Mouse (Mus musculus): ENCODE measurements around the gene Herc4.

Herc4 gene

GRCm38 (mm10) chr10:63242798-63243435 is 693 bp upstream of the Herc4 start:
- POLR2A ChIA-PET: interaction anchor here (0.5 to 2.9 kb wide), 46 partner anchors 8 to 1265 kb away, joined by 3 to 22 read pairs (median 4); partner anchors contain the start of genes Ccar1 (in 1 of the 4), Dnajc12 (in 1 of the 4) and Mypn (in 1 of the 4)
- CTCF ChIA-PET: interaction anchor here in 2 of 4 experiments (0.5 to 2.2 kb wide), 9 partner anchors 16 to 175 kb away, joined by 3 to 16 read pairs (median 3); no protein-coding TSS in a partner anchor

- CTCF ChIA-PET: interaction anchor here (0.6 to 2.2 kb wide), 19 partner anchors 9 to 379 kb away, joined by 3 to 16 read pairs (median 3); partner anchors contain the start of genes Dnajc12 (in 2 of the 4), Atoh7 (in 1 of the 4), Ctnna3 (in 1 of the 4) and Rufy2 (in 1 of the 4)
- POLR2A ChIA-PET: interaction anchor here in 3 of 4 experiments (0.6 to 2.9 kb wide), 60 partner anchors 8 to 229 kb away, joined by 3 to 22 read pairs (median 4); partner anchors contain the start of genes Dnajc12 (in 1 of the 3), Hnrnph3 (in 1 of the 3), Mypn (in 1 of the 3) and Pbld2 (in 1 of the 3)
These were observed 553 bp downstream of the Herc4 start for GRCm38 (mm10) chr10:63244055-63244671.

- CTCF ChIA-PET: interaction anchor here in 3 of 4 experiments (0.6 to 1.9 kb wide), 11 partner anchors 8 to 138 kb away, joined by 3 to 15 read pairs (median 3); partner anchors contain the start of gene Dnajc12 (in 2 of the 3)
- POLR2A ChIA-PET: interaction anchor here in 3 of 4 experiments (0.6 to 2.9 kb wide), 32 partner anchors 9 to 230 kb away, joined by 3 to 22 read pairs (median 4); partner anchors contain the start of genes Hnrnph3 (in 1 of the 3) and Pbld2 (in 1 of the 3)
These were observed 1.1 kb downstream of the Herc4 start for GRCm38 (mm10) chr10:63244746-63245145.

GRCm38 (mm10) chr10:63245846-63246245 is 2.2 kb downstream of the Herc4 start:
- POLR2A ChIA-PET: interaction anchor here in 1 of 4 experiments (0.6 to 2.9 kb wide), 5 partner anchors 9 to 183 kb away, joined by 3 to 22 read pairs (median 9); no protein-coding TSS in a partner anchor
- CTCF ChIA-PET: no interaction called here

- ChIA-PET POLR2A (interaction anchor here in 1 of 4 experiments (0.6 to 1.2 kb wide), 2 partner anchors 92 to 449 kb away, joined by 3 read pairs; no protein-coding TSS in a partner anchor), CTCF (no interaction called here)
These were observed 3.8 kb downstream of the Herc4 start for GRCm38 (mm10) chr10:63247457-63247856.

GRCm38 (mm10) chr10:63248421-63248820 is 4.8 kb downstream of the Herc4 start:
- CTCF ChIA-PET: interaction anchor here in 2 of 4 experiments (0.6 to 0.7 kb wide), 2 partner anchors 15 to 23 kb away, joined by 3 read pairs; no protein-coding TSS in a partner anchor
- POLR2A ChIA-PET: interaction anchor here in 2 of 4 experiments (0.7 to 2.5 kb wide), 8 partner anchors 10 to 238 kb away, joined by 3 to 17 read pairs (median 4); no protein-coding TSS in a partner anchor

GRCm38 (mm10) chr10:63258696-63259095 is 15.1 kb downstream of the Herc4 start:
- ChIA-PET POLR2A (interaction anchor here in 3 of 4 experiments (1.0 to 3.3 kb wide), 8 partner anchors 9 to 94 kb away, joined by 3 to 17 read pairs (median 6); no protein-coding TSS in a partner anchor), CTCF (interaction anchor here (0.6 to 2.1 kb wide), 6 partner anchors 12 to 124 kb away, joined by 3 to 8 read pairs (median 4); partner anchors contain the start of gene Herc4 (in 1 of the 4))

GRCm38 (mm10) chr10:63259340-63259739 is 15.7 kb downstream of the Herc4 start:
- CTCF ChIA-PET: interaction anchor here in 3 of 4 experiments (0.5 to 2.1 kb wide), 6 partner anchors 11 to 50 kb away, joined by 3 to 8 read pairs (median 4); partner anchors contain the start of gene Herc4 (in 1 of the 3)
- POLR2A ChIA-PET: interaction anchor here in 3 of 4 experiments (0.9 to 3.3 kb wide), 11 partner anchors 8 to 94 kb away, joined by 3 to 17 read pairs (median 4); no protein-coding TSS in a partner anchor

- POLR2A ChIA-PET: interaction anchor here in 2 of 4 experiments (0.6 to 2.2 kb wide), 4 partner anchors 8 to 65 kb away, joined by 3 to 6 read pairs (median 3); partner anchors contain the start of gene Herc4 (in 1 of the 2)
- CTCF ChIA-PET: interaction anchor here in 3 of 4 experiments (0.9 to 1.2 kb wide), 3 partner anchors 11 to 115 kb away, joined by 3 read pairs; no protein-coding TSS in a partner anchor
These were observed 24.3 kb downstream of the Herc4 start for GRCm38 (mm10) chr10:63267941-63268340.

GRCm38 (mm10) chr10:63272401-63272800 is 28.8 kb downstream of the Herc4 start:
- CTCF ChIA-PET: interaction anchor here (0.6 to 4.4 kb wide), 17 partner anchors 11 to 394 kb away, joined by 3 to 31 read pairs (median 4); no protein-coding TSS in a partner anchor
- POLR2A ChIA-PET: interaction anchor here in 3 of 4 experiments (0.5 to 2.7 kb wide), 14 partner anchors 13 to 421 kb away, joined by 3 to 12 read pairs (median 4); partner anchors contain the start of gene Herc4 (in 2 of the 3)

GRCm38 (mm10) chr10:63272868-63273267 is 29.3 kb downstream of the Herc4 start:
- POLR2A ChIA-PET: interaction anchor here in 2 of 4 experiments (0.5 to 1.9 kb wide), 8 partner anchors 23 to 421 kb away, joined by 3 to 9 read pairs (median 4); partner anchors contain the start of gene Herc4 (in 2 of the 2)
- CTCF ChIA-PET: interaction anchor here in 2 of 4 experiments (1.2 to 4.4 kb wide), 4 partner anchors 14 to 103 kb away, joined by 3 to 31 read pairs (median 10); no protein-coding TSS in a partner anchor

- ChIA-PET CTCF (interaction anchor here in 1 of 4 experiments (1.9 kb wide), 1 partner anchor 32 kb away, joined by 6 read pairs; no protein-coding TSS in a partner anchor), POLR2A (interaction anchor here in 2 of 4 experiments (0.5 to 1.8 kb wide), 4 partner anchors 10 to 54 kb away, joined by 3 to 7 read pairs (median 4); no protein-coding TSS in a partner anchor)
These were observed 33.4 kb downstream of the Herc4 start for GRCm38 (mm10) chr10:63277010-63277409.

- ChIA-PET POLR2A (interaction anchor here in 2 of 4 experiments (0.6 to 2.4 kb wide), 7 partner anchors 9 to 258 kb away, joined by 3 to 6 read pairs (median 4); partner anchors contain the start of gene Herc4 (in 1 of the 2)), CTCF (interaction anchor here in 1 of 4 experiments (0.8 to 1.1 kb wide), 2 partner anchors 8 to 29 kb away, joined by 3 to 4 read pairs; no protein-coding TSS in a partner anchor)
These were observed 36.2 kb downstream of the Herc4 start for GRCm38 (mm10) chr10:63279851-63280250.

- POLR2A ChIA-PET: interaction anchor here in 2 of 4 experiments (0.8 to 1.5 kb wide), 3 partner anchors 11 to 18 kb away, joined by 3 to 5 read pairs (median 4); no protein-coding TSS in a partner anchor
- CTCF ChIA-PET: interaction anchor here in 2 of 4 experiments (0.6 to 0.9 kb wide), 2 partner anchors 12 kb away, joined by 4 to 5 read pairs; no protein-coding TSS in a partner anchor
These were observed 38.8 kb downstream of the Herc4 start for GRCm38 (mm10) chr10:63282417-63282816.

GRCm38 (mm10) chr10:63282846-63283245 is 39.2 kb downstream of the Herc4 start:
- CTCF ChIA-PET: interaction anchor here in 2 of 4 experiments (0.6 to 0.9 kb wide), 2 partner anchors 12 kb away, joined by 4 to 5 read pairs; no protein-coding TSS in a partner anchor
- POLR2A ChIA-PET: interaction anchor here in 2 of 4 experiments (0.8 to 1.5 kb wide), 3 partner anchors 11 to 18 kb away, joined by 3 to 5 read pairs (median 4); no protein-coding TSS in a partner anchor

GRCm38 (mm10) chr10:63302356-63302755 is 58.7 kb downstream of the Herc4 start:
- POLR2A ChIA-PET: interaction anchor here in 1 of 4 experiments (1.6 kb wide), 1 partner anchor 23 kb away, joined by 3 read pairs; no protein-coding TSS in a partner anchor
- CTCF ChIA-PET: no interaction called here

All from embryonic stem cell, embryonic (primary cell).